In the genomic region with DNA sequence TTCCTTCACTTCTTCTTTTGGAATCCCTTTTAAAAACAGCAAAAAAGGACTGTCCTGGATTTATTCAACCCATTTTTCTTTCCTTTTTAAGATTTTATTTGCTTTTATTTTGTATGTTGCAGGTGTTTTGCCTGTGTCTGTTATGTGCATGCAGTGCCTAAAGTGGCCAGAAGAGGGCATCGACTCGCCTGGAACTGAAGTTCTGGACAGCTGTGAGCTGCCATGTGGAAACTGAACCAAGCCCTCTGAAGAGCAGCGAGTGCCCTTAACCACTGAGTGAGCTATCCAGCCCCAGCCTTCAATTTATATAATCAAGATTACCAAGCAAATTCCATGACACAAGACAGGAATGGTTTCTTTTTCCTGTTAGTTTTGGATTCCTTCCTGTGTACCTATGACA, we compare ENCODE assay signal across 7 mouse cellular contexts. TPM values are rescaled to one million over a fixed set of nuclear protein-coding genes. Genes with fewer than 3 reads are reported as not detected.
DNase-seq lines count a peak whose midpoint lies in the region; ATAC-seq and TF ChIP-seq lines count a peak whose summit lies in the region.

No protein-coding gene starts in this region.

- no peak for TF ChIP-seq POLR2A in embryonic fibroblast, embryonic 13.5 days (IDR thresholded peaks at IDR 0.05; ENCODE audit: low read depth, low read length)

- no peaks in the 10 kb centered on the region for H3K4me1 ChIP-seq in embryonic fibroblast, embryonic 13.5 days (ENCODE audit: control insufficient read depth, insufficient read depth, low read length)
- no peaks in the 10 kb centered on the region for H3K4me1 ChIP-seq in kidney, embryonic 14.5 days (ENCODE audit: control insufficient read depth, insufficient read depth, low read length)

- H3K27me3 ChIP-seq in kidney, embryonic 14.5 days (ENCODE audit: control insufficient read depth, insufficient read depth, low read length) = no peaks in the 10 kb centered on the region

- H3K36me3 ChIP-seq in kidney, embryonic 14.5 days (ENCODE audit: control insufficient read depth, insufficient read depth, low read length) = peaks cover 23% of the 10 kb centered on the region

- WGBS in kidney, embryonic 14.5 days = 13% methylated on average over 3 of the region's 3 CpGs

- TF ChIP-seq CTCF in embryonic fibroblast, embryonic 13.5 days (IDR thresholded peaks at IDR 0.05; ENCODE audit: borderline replicate concordance, insufficient read depth, low read length) = peak; percentile 74; the same call in 1 of the 2 replicates

- H3K4me2 ChIP-seq in kidney, embryonic 14.5 days (replicated peaks; ENCODE audit: low read depth, low read length) = no peak overlapping the region

- H3K9me3 ChIP-seq in kidney, embryonic 14.5 days (ENCODE audit: control insufficient read depth, low read length) = no peaks in the 10 kb centered on the region

- no peak overlapping the region for H3K9ac ChIP-seq in kidney, embryonic 14.5 days (ENCODE audit: low read depth, low read length)

- DNase-seq in 3134 (ENCODE audit: extremely low read depth, insufficient read length, low spot score) (peak; percentile 27), 416B (ENCODE audit: low read depth) (peak; percentile 84)
- peak; percentile 84 for DNase-seq in adrenal gland, postnatal 10 days
- DNase-seq in lung, postnatal 14 days = peak; percentile 79
- DNase-seq in skeletal muscle tissue, adult 2 months (ENCODE audit: low read depth, low spot score) = peak; percentile 71

- ATAC-seq in kidney, embryonic 14.5 days (ENCODE audit: low FRiP score, low TSS enrichment) = peak; percentile 65; the same call in 1 of the 2 replicates

- H3K4me3 ChIP-seq in embryonic fibroblast, embryonic 13.5 days (ENCODE audit: insufficient read depth, low read length) = no peak overlapping the region
- H3K4me3 ChIP-seq in kidney, embryonic 14.5 days (ENCODE audit: low read length) = no peak overlapping the region

- H3K27ac ChIP-seq in embryonic fibroblast, embryonic 13.5 days (ENCODE audit: insufficient read depth, low read length) = no peak overlapping the region
- no peak overlapping the region for H3K27ac ChIP-seq in kidney, embryonic 14.5 days (ENCODE audit: low read depth, low read length)

RNA-seq across cellular contexts. Expression of gene Acat1, which starts 15.4 kb away (rescaled TPM):
- total RNA-seq in adrenal gland, postnatal 10 days (2021) = 100 to 1,000 TPM; 371 to 403 TPM
- 46.7 and 75.9 TPM in 2 replicates for polyA plus RNA-seq in embryonic fibroblast, embryonic 13.5 days (2011; ENCODE audit: insufficient read length, low read depth, missing spikeins)
- polyA plus RNA-seq in kidney, embryonic 14.5 days (2014; fragmentation: Nextera tagmentation; extraction: Ambion mirVana) = 104 and 108 TPM in 2 replicates

RNA-seq across cellular contexts. Expression of gene Npat, which starts 57.9 kb away (rescaled TPM):
- 10 to 100 TPM; 13.2 to 16.0 TPM for total RNA-seq in adrenal gland, postnatal 10 days (2021)
- 24.1 and 27.7 TPM in 2 replicates for polyA plus RNA-seq in embryonic fibroblast, embryonic 13.5 days (2011; ENCODE audit: insufficient read length, low read depth, missing spikeins)
- 15.4 and 25.3 TPM in 2 replicates for polyA plus RNA-seq in kidney, embryonic 14.5 days (2014; fragmentation: Nextera tagmentation; extraction: Ambion mirVana)

RNA-seq across cellular contexts. Expression of gene Atm, which starts 58.2 kb away (rescaled TPM):
- 10 to 100 TPM; 12.5 to 17.4 TPM for total RNA-seq in adrenal gland, postnatal 10 days (2021)
- polyA plus RNA-seq in embryonic fibroblast, embryonic 13.5 days (2011; ENCODE audit: insufficient read length, low read depth, missing spikeins) = 19.3 and 19.9 TPM in 2 replicates
- 24.9 and 26.1 TPM in 2 replicates for polyA plus RNA-seq in kidney, embryonic 14.5 days (2014; fragmentation: Nextera tagmentation; extraction: Ambion mirVana)

Comparison
In these comparisons a context has a peak if more than half of its experiments do, and no peak if none do; other contexts are left out.
1. DNase-seq: peak in every context shown above with its lines; median percentile 84 in 416B; 84 in adrenal gland, postnatal 10 days; 79 in lung, postnatal 14 days; 71 in skeletal muscle tissue, adult 2 months; 27 in 3134.